Mouse (Mus musculus) erythroblast, embryonic 14.5 days (primary cell): ENCODE measurements around the gene Trim80. TPM values are rescaled to one million over a fixed set of nuclear protein-coding genes. Genes with fewer than 3 reads are reported as not detected.

Experiments used
- H3K27me3 ChIP-seq: 2 replicates; pipeline ENCODE4 v1.6.1; 2012; ENCODE audit warnings: inconsistent platforms; ENCODE audit not compliant: control insufficient read depth
- H3K36me3 ChIP-seq: 2 replicates; pipeline ENCODE4 v1.6.1; 2012; ENCODE audit warnings: mild to moderate bottlenecking, inconsistent platforms; ENCODE audit not compliant: control insufficient read depth
- H3K4me1 ChIP-seq: 2 replicates; pipeline ENCODE4 v1.6.1; 2012; ENCODE audit warnings: inconsistent platforms; ENCODE audit not compliant: control insufficient read depth
- H3K4me3 ChIP-seq: replicated peaks from 2 replicates; pipeline ENCODE3; 2012; ENCODE audit warnings: moderate library complexity, mild to moderate bottlenecking, inconsistent platforms
- H3K9me3 ChIP-seq: 2 replicates; pipeline ENCODE4 v1.6.1; 2012; ENCODE audit warnings: low read length, inconsistent platforms, mixed read lengths; ENCODE audit not compliant: control insufficient read depth
- GATA1 ChIP-seq: IDR thresholded peaks from 2 replicates; pipeline ENCODE4 v1.6.1; 2012; ENCODE audit warnings: low read length, inconsistent platforms, mixed read lengths
- TAL1 ChIP-seq: IDR thresholded peaks from 3 replicates; pipeline ENCODE4 v1.6.1; 2012; ENCODE audit warnings: low read length, inconsistent platforms, mixed read lengths
- polyA plus RNA-seq: library from polyadenylated mRNA; stranded (reverse); fragments of >175 nt; gene quantifications from 2 replicates; pipeline ENCODE4 v1.2.3, GENCODE M21; 2012

The Trim80 gene
- polyA plus RNA-seq, 1 experiment = not detected

- H3K4me1 ChIP-seq = peaks cover 8% of the 10 kb centered on the region
- H3K27me3 ChIP-seq = peaks cover 40% of the 10 kb centered on the region
- H3K4me3 ChIP-seq = no peak overlapping the region
- H3K36me3 ChIP-seq = no peaks in the 10 kb centered on the region
- TF ChIP-seq TAL1 (no peak), GATA1 (no peak)
- H3K9me3 ChIP-seq = peaks cover 9% of the 10 kb centered on the region
These were observed 1.0 kb upstream of the Trim80 start for GRCm38 (mm10) chr11:115439326-115439725.

GRCm38 (mm10) chr11:115441417-115441816, 1.1 kb downstream of the Trim80 start:
- TF ChIP-seq GATA1 (no peak), TAL1 (no peak)
- peaks cover 22% of the 10 kb centered on the region for H3K27me3 ChIP-seq

GRCm38 (mm10) chr11:115446906-115447305, 6.6 kb downstream of the Trim80 start:
- Histone ChIP-seq H3K4me3 (no peak overlapping the region), H3K36me3 (no peaks in the 10 kb centered on the region), H3K27me3 (peaks cover 3% of the 10 kb centered on the region; the same call in 1 of the 2 replicates), H3K9me3 (no peaks in the 10 kb centered on the region), H3K4me1 (no peaks in the 10 kb centered on the region)
- TF ChIP-seq GATA1 (no peak), TAL1 (no peak)

More at GRCm38 (mm10) chr11:115441417-115441816, 1.1 kb downstream of the Trim80 start:
- no peak overlapping the region for H3K4me3 ChIP-seq
- H3K9me3 ChIP-seq = peaks cover 9% of the 10 kb centered on the region
- peaks cover 8% of the 10 kb centered on the region for H3K4me1 ChIP-seq
- H3K36me3 ChIP-seq = no peaks in the 10 kb centered on the region

GRCm38 (mm10) chr11:115447321-115447885, 7.1 kb downstream of the Trim80 start:
- Histone ChIP-seq H3K9me3 (no peaks in the 10 kb centered on the region), H3K36me3 (no peaks in the 10 kb centered on the region), H3K4me3 (peak overlapping the region; percentile 33), H3K4me1 (no peaks in the 10 kb centered on the region), H3K27me3 (peaks cover 3% of the 10 kb centered on the region; the same call in 1 of the 2 replicates)
- TF ChIP-seq GATA1 (no peak), TAL1 (no peak)

- TF ChIP-seq TAL1 (no peak), GATA1 (no peak)
- H3K36me3 ChIP-seq = no peaks in the 10 kb centered on the region
- H3K4me3 ChIP-seq = peak overlapping the region; percentile 33
- no peaks in the 10 kb centered on the region for H3K9me3 ChIP-seq
- peaks cover 3% of the 10 kb centered on the region; the same call in 1 of the 2 replicates for H3K27me3 ChIP-seq
- H3K4me1 ChIP-seq = no peaks in the 10 kb centered on the region
These were observed 7.7 kb downstream of the Trim80 start for GRCm38 (mm10) chr11:115448075-115448474.

- TF ChIP-seq GATA1 = no peak
- no peak for TF ChIP-seq TAL1
- no peaks in the 10 kb centered on the region for H3K9me3 ChIP-seq
- H3K36me3 ChIP-seq = no peaks in the 10 kb centered on the region
- peaks cover 5% of the 10 kb centered on the region for H3K27me3 ChIP-seq
- H3K4me3 ChIP-seq = no peak overlapping the region
- no peaks in the 10 kb centered on the region for H3K4me1 ChIP-seq
These were observed 8.7 kb downstream of the Trim80 start for GRCm38 (mm10) chr11:115448998-115449397.

- Histone ChIP-seq H3K27me3 (peaks cover 2% of the 10 kb centered on the region), H3K4me3 (no peak overlapping the region), H3K4me1 (no peaks in the 10 kb centered on the region), H3K36me3 (no peaks in the 10 kb centered on the region), H3K9me3 (peaks cover 5% of the 10 kb centered on the region)
- no peak for TF ChIP-seq GATA1
- TF ChIP-seq TAL1 = no peak
These were observed 9.8 kb downstream of the Trim80 start for GRCm38 (mm10) chr11:115450176-115450575.

GRCm38 (mm10) chr11:115451781-115452241, 11.5 kb downstream of the Trim80 start:
- no peaks in the 10 kb centered on the region for H3K4me1 ChIP-seq
- H3K36me3 ChIP-seq = no peaks in the 10 kb centered on the region
- TF ChIP-seq GATA1 = no peak
- no peak for TF ChIP-seq TAL1
- H3K9me3 ChIP-seq = peaks cover 10% of the 10 kb centered on the region
- no peak overlapping the region for H3K4me3 ChIP-seq
- H3K27me3 ChIP-seq = peaks cover 2% of the 10 kb centered on the region

GRCm38 (mm10) chr11:115452281-115452860, 12.0 kb downstream of the Trim80 start:
- no peak overlapping the region for H3K4me3 ChIP-seq
- peaks cover 2% of the 10 kb centered on the region for H3K27me3 ChIP-seq
- H3K9me3 ChIP-seq = peaks cover 10% of the 10 kb centered on the region
- H3K36me3 ChIP-seq = no peaks in the 10 kb centered on the region
- no peaks in the 10 kb centered on the region for H3K4me1 ChIP-seq
- TF ChIP-seq GATA1 = no peak
